ENCODE assay signal across 8 mouse cellular contexts in the genomic region with DNA sequence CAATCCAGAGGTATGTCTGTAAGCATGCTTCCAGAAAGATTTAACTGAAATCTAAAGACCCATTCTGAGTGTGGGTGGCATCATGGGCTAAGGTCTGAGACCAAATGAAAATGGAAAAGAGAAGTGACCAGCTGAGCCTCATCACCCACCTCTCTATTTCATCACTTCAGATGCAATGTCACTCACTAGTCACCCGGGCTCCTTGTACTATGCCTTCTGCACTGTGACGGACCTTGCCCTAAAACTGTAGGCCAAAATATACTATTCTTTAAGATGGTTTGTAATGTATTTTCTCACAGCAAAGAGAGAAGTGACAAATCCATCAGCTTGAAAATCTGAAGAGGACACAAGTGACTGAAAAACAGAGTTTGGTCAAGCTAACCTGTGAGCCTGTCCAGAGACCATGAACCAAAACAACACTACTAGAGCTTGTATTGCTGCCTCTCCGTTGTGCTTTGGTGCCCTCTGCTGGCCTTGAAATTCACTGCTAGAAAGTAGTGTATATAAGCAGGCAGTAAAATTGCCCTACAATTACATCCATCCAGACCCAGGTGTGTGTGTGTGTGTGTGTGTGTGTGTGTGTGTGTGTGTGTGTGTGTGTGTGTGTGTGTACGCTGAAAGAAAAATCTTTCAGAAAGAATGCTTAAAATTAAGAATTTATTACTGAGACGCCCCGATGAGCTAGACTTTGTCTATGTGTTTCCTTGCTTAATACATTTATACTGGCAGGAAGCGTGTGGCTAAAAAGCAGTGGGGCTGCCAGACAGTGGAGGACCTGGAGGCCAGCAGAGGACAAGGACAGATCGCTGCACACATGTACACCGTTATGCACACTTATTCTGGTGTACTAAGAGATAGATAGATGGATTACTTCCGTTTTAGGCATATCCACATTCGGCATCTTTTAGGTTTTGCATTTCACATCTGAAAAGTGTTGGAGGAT. TPM values are rescaled to one million over a fixed set of nuclear protein-coding genes. Genes with fewer than 3 reads are reported as not detected.
DNase-seq lines count a peak whose midpoint lies in the region; ATAC-seq lines count a peak whose summit lies in the region.

No protein-coding gene starts in this region.

- ATAC-seq in megakaryocyte-erythroid progenitor cell, adult 5-6 weeks (replicated peaks; ENCODE audit: low FRiP score, low TSS enrichment, poor library complexity, severe bottlenecking), result peak; percentile 83; the same call in 1 of the 2 replicates
- ATAC-seq in monocyte, adult 5-6 weeks (replicated peaks; ENCODE audit: insufficient number of reproducible peaks, low FRiP score, low TSS enrichment, poor library complexity, severe bottlenecking), result no peak

- peak; percentile 87 for DNase-seq in adipocyte (ENCODE audit: low spot score)
- DNase-seq in cerebellum, postnatal 14 days, result peak; percentile 91 to 97
- DNase-seq in frontal cortex, postnatal 25 days (ENCODE audit: low spot score in 2 of 2), result peak; percentile 66 to 68
- peak; percentile 63 for DNase-seq in induced T-regulatory cell, adult 2 months (ENCODE audit: low read depth)
- peak; percentile 80 to 92 for DNase-seq in left cerebral cortex, adult 18-20 months (ENCODE audit: low spot score in 2 of 2)
- DNase-seq in right cerebral cortex, postnatal 36 days (ENCODE audit: low spot score in 2 of 2), result peak; percentile 13 to 56

RNA-seq across cellular contexts. Expression of gene Slc22a22, which starts 31.1 kb away (rescaled TPM):
- not detected for total RNA-seq in left cerebral cortex, adult 18-20 months (2021)
- not detected in 2 replicates for total RNA-seq in megakaryocyte-erythroid progenitor cell, adult 5-6 weeks (2014; fragmentation: Nextera tagmentation)
- total RNA-seq in megakaryocyte-erythroid progenitor cell, adult 5-6 weeks (2017), result not detected in 2 replicates
- total RNA-seq in monocyte, adult 5-6 weeks (2017), result not detected in 3 replicates

Comparison
In these comparisons a context has a peak if more than half of its experiments do, and no peak if none do; other contexts are left out.
1. DNase-seq: peak in every context shown above with its lines; median percentile 94 in cerebellum, postnatal 14 days; 87 in adipocyte; 86 in left cerebral cortex, adult 18-20 months; 67 in frontal cortex, postnatal 25 days; 63 in induced T-regulatory cell, adult 2 months; 34 in right cerebral cortex, postnatal 36 days.